Mouse (Mus musculus) small intestine, adult 2 months (tissue): ENCODE data around the gene Tubb4b.

Experiments
- CTCF ChIP-seq: fragments of 200-500 bp; IDR thresholded peaks from 2 replicates; pipeline ENCODE4 v1.5.1; 2012; ENCODE audit warnings: low read depth, mild to moderate bottlenecking, control low read depth, inconsistent platforms, low read length, moderate library complexity, mixed read lengths; ENCODE audit not compliant: insufficient replicate concordance, insufficient read length; ENCODE audit errors: extremely low read depth
- POLR2A ChIP-seq: fragments of 200-500 bp; IDR thresholded peaks from 2 replicates; pipeline ENCODE4 v1.6.1; 2012; ENCODE audit warnings: low read depth, mild to moderate bottlenecking, control low read depth, inconsistent platforms, low read length, moderate library complexity

DNA sequence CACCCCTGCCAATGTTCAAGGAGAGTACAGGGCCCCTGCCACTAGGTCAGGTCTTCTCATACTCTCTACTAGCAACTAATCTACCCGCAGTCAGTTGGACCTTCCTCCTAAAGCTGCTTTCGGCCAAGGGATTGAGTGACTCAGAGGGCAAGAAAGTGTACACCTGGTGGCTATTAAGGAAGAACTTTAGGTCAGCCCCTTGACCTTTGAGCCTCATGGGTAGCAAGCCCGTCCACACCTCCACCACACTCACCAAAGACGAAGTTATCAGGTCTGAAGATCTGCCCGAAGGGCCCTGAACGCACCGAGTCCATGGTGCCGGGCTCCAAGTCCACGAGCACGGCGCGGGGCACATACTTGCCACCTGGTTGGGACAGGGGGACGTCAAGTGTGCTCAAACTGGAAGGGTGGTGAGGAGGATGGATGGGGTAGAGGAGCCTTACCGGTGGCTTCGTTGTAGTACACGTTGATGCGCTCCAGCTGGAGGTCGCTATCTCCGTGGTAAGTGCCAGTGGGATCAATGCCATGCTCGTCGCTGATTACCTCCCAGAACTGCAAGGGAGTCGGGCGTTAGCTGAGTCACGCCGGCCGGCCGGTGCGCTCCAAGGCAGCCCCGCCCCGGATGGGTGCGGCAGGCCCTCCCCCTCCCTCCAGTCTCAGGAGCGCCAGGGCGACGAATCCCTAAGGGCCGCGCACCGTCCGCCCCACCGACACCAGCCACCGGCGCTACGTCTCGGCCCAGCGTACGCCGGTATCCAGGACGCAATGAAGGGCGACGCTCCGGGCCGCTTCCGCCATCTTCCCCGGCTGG lies 616 bp downstream of the Tubb4b start:
- TF ChIP-seq POLR2A (no peak), CTCF (no peak)
